Mouse (Mus musculus) cerebellum, adult 11 months (tissue): ENCODE data around the gene Nmur1.
A peak's percentile ranks its signal among the peaks of the same experiment; 100 is the strongest.

Source experiments
- DNase-seq: peaks from one replicate; pipeline ENCODE4 v3.0.0; 2022

The Nmur1 gene

DNA sequence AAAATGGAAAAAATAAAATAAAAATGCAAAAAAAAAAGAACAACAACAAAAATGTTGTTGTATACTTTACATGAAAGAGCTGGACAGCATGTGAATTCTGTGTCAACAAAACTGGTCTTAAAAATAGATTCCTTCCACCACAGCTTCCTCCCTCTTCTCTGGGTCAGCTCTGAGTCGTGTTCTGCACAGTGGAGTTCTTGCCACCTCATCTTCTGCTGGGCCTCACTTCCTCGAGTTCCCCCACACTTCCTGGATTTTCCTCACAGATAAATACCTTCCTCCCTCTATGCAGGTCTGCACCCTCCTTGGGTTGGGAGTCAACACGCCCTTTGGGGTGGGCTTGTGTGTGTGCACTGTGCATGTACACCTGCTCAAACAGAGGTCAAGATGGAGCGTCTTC is 19.7 kb downstream of the Nmur1 start:
- no peak for DNase-seq

DNA sequence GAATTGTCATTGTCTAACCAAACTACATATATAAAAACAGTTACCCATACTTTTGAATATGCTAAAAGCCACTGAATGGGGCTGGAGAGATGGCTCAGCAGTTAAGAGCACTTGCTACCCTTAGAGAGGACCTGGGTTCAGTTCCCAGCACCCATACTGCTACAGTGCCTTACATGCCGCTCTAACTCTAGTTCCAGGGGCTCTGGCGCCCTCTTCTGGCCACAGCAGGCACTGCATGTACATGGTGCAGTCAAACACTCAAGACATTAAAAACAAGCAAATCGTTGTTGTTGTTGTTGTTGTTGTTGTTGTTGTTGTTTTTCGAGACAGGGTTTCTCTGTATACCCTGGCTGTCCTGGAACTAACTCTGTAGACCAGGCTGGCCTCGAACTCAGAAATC is 21.2 kb downstream of the Nmur1 start:
- no peak for DNase-seq

DNA sequence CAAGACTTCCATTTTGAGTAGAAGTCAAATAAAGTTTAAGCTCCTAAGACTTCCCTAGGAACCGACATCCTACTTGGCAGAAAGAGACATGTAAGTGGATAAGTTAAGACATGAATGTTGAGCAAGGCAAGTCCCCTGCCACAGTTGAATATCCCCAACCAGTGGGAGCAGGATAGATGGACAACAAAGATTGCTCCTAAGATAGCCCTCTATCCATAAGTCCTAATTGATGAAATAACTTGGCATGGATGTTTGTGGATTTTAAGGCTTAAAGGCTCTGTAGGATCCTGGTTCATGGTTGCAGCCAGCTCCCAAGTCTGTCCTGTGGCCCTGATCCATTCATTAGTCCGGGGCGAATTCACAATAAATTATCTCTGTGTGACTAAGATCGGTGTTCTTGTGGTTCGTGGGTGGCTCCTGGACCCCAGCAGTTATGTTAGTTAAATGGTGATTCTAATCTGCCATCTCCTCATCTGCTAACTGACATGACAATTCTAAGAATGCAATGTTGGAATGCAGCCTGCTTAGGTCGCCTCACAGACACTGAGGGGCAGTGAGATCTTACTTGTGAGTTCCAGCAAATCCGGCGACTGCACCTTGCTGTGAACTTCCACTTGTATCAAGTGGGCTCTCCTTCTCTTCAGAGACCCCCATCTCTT is 25.8 kb downstream of the Nmur1 start:
- no peak for DNase-seq

DNA sequence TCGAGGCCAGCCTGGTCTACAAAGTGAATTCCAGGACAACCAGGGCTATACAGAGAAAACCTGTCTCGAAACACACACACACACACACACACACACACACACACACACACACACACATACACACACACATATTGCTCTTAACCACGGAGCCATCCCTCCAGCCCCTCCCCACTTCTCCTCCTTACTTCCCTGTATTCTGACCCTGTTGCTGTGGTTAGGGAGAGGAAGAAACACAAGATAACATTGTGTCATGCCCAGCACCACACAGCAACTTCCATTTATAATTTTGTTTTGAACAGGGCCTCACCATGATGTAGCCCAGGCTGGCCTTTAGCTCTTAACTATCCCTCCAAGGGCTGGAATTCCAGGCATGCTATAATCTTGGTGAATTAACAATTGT is 26.7 kb downstream of the Nmur1 start:
- DNase-seq, result no peak

DNA sequence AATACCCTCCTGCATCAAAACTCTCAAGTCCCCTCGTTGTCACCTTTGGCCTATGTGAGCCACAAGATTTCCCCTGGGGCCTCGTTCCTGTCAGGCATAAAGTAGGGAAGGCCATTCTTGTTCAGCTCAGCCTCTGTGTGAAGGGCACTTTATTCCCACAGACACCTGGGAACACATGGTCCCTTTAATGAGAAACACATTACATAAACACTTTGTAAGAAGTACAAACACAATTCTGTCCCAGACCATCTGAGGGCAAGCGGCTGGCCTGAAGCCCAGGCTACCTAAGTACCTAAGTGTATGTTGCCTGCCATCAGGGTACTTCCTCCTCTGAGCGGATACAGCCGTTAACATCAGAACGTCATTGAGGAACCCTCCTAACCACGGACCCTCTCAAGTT is 27.8 kb downstream of the Nmur1 start:
- no peak for DNase-seq

DNA sequence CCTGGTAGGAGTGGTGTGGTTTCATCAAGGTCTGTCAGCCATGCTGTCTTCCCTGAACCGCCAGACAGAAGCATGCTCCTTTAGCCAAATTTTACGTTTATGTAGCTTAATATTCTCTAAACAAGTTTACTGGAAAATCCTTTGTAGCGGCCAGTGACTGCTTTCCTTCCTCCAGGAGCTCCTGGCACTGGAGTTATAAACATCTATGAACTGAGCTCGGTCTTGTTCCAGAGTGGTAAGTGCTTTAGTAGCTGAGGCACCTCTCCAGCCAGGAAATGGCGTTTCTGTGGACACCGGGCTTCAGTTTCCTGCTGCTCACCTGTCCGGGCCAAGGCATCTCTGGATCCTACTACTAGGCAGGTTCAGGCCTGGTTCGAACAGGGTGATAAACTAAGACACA is 28.4 kb downstream of the Nmur1 start:
- no peak for DNase-seq

DNA sequence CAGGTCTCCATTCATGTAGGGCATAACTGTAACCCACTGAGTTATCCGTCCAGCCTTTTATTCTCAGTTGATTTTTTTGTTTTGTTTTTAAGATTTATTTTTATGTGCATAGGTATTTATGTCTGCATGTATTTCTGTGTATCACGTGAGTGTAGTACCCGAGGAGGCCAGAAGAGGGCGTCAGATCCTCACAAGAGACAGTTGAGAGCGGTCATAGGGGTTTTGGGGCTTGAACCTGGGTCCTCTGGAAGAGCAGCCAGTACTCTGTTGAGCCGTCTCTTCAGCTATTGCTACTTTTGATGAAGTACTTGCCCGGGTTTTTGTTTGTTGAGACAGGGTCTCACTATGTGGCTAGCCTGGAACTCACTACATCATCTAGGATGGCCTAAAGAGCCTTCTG is 30.1 kb downstream of the Nmur1 start:
- DNase-seq, result no peak

DNA sequence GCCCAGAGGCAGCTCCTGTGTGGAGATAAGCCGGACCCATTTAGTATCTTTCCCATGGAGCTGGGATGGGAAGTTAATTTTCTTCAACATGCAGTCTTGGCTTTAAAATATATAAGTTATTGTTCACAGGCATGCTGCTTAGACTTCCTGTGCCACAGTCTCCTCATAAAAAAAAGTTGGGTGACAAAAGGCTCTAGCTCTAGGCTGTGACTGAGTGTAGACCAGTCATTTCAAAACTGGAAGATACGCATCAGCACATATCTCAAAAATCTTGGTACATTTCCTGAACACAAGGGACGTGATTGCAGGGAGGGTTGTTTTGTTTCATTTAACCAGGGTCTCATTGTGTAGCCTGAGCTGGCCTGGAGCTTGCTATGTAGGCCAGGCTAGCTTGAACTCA is 31.8 kb downstream of the Nmur1 start:
- DNase-seq, result no peak

DNA sequence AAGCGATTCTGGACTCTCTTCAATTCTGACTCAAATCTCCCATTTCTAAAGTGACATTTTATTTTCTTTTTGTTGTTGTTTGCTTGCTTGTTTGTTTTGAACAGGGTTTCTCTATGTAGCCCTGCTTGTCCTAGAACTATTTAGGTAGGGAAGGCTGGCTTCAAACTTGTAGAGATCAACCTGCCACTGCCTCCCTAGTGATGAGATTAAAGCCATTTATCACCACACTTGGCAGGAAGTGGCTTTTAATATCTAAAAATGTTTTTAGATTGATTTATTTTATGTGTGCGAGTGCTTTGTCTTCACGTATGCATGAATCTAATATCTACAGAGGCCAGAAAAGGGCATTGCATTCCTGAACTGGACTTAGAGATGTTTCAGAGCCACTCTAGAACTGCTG is 32.8 kb downstream of the Nmur1 start:
- DNase-seq, result no peak

DNA sequence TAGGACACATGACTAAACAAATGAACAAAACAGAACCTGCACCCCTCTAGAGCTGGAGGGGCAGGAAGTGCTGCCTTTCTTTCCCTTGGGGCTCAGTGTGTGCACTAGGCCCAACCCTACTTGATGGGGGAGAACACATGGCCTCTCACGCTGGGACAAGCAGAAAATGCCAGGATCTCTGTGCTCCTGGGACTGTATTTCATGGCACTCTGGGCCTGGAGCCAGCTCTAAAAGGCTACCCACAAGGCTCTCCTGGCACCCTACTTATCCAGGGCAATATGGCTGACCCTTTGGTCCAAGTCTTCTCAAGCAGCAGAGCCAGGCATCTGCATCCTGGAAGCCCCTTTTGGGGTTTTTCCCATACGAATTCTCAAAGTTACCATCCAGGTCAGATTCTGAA is 34.6 kb downstream of the Nmur1 start:
- no peak for DNase-seq

DNA sequence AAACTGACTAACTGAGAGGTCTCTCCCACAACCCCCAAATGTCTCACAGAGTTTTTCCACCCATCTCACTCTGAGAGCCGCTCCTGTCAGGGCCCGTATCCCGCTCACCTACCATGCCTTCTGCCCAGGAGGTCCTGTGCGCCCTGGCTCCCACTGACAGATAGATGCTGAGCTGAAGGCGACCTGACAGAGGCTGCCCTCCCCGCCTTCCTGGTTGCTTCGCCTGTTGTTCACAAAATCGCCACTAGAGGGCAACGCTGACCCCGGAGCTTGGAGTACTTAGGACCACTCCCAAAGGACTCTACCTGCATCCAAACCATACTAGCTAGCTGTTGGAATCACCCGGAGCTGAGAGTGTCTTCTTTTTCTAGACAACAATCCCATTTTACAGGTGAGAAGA is 36.8 kb downstream of the Nmur1 start:
- DNase-seq, result peak; percentile 52

DNA sequence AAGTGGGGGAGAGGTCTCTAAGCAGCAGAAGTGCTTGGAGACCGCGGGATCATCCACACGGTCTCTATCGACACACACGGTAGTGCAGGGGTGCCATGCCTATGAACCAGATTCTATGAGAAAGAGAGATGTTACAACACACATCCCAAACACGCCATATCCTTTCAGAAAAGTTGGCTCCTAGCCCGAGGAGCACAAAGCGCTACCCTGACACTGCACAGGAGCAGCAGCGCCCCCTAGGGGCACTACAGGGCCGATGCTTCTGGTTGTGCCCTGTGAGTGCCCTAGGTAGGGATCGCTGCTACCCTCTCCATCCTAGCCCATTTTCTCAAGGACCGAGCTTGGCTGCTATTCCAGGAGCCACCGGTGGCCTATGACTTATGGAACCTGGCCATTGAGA is 45.0 kb downstream of the Nmur1 start:
- peak; percentile 28 for DNase-seq

DNA sequence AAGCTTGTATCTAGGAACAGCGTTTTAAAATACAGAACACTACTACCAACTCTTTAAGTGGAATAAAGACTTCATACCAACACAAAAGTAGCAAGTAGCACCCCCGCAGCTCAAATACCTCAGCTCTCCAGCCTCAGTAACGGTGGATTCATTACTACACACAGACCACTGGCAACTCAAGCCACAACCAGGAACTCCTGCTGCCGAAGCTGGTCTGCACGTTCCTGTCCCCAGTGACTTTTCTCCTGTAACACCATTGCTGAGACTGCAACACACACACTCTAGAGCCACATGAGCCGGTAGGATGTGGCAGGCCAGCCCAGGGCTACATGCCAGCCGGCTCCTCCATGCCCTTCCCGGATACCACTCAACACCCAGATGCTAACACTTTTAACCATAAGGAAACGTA is 46.9 kb downstream of the Nmur1 start:
- no peak for DNase-seq

DNA sequence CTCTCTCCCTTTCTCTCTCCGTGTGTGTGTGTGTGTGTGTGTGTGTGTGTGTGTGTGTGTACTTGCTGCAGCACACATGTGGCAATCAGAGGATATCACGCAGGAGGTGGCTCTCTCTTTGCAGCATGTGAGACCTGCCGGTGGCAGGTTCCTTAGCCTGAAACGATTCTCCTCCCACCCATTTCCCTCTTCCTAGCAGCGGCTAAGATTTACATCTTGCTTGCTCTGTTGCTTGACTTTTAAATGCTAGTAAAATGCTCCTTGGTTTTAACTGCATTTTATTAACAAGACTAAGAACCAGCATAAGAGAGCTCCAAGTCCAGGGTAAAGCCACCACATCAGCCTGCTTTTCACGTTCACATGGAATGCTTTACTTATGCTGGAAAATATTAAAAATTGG is 47.4 kb downstream of the Nmur1 start:
- no peak for DNase-seq

DNA sequence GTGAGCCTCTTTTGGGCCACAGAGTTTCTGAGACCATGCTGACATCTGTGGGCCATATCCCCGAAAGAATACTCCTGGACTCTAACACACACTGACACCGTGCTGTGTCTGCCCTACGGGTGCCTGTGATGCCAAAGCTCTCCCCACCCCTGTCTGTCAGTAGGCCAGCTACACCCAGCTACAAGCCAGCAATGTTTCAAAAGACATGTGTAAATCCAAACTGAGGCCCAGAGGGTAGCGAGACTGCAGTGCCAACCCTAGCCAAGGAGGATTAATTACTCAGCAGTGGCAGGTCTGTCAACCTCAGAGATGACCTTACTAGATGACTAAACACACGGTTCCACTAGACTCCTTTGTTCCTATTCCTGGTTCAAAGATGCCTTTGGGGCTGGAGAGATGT is 49.7 kb downstream of the Nmur1 start:
- DNase-seq, result no peak

DNA sequence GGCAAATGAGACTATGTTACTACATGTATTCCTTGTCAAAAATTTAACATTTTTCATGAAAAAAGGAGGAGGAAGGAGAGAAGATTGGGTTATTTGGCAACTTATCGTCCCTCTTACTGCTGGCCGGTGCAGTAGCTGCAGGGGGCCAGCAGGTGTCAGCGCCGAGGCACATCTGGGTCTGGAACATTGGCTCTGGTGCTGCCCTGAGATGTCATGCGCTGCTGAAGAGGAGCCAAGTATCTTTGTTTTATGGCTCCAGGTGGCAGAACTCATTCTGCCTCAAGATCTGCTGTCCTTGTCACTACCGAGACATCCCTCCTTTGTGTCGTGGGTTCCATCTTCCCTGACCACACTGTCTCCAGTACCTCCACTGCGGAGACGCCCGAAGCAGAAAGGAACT is 54.0 kb downstream of the Nmur1 start:
- no peak for DNase-seq

DNA sequence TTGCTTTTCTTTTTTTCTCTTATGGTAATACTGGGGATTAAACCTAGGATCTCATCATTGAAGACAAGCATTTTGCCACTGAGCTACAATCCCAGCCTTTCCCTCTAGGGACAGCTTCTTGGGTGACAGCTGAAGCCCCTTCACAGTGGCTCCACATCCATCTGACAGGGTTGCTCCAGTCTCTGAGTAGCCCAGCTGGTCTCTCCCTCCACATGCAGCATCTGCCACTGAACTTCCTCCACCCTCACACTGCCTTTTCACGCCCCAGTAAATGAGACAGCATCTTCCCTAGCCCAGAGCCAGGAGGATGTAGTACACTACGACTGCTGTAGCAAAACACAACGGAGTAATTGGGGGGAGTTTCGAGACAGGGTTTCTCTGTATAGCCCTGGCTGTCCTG is 57.9 kb downstream of the Nmur1 start:
- DNase-seq, result no peak

DNA sequence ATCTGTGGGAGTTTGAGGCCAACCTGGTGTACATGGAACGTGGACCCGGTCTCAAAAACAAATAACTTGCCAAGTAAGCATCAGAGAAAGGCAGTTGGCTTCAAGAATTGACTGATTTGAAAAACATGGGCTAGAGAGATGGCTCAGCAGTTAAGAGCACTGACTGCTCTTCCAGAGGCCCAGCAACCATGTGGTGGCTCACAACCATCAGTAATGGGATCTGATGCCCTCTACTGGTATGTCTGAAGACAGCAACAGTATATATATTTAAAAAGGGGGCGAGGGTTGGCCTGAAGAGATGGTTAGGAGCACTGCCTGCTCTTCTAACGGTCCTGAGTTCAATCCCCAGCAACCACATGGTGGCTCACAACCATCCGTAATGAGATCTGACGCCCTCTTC is 62.4 kb downstream of the Nmur1 start:
- DNase-seq, result no peak

DNA sequence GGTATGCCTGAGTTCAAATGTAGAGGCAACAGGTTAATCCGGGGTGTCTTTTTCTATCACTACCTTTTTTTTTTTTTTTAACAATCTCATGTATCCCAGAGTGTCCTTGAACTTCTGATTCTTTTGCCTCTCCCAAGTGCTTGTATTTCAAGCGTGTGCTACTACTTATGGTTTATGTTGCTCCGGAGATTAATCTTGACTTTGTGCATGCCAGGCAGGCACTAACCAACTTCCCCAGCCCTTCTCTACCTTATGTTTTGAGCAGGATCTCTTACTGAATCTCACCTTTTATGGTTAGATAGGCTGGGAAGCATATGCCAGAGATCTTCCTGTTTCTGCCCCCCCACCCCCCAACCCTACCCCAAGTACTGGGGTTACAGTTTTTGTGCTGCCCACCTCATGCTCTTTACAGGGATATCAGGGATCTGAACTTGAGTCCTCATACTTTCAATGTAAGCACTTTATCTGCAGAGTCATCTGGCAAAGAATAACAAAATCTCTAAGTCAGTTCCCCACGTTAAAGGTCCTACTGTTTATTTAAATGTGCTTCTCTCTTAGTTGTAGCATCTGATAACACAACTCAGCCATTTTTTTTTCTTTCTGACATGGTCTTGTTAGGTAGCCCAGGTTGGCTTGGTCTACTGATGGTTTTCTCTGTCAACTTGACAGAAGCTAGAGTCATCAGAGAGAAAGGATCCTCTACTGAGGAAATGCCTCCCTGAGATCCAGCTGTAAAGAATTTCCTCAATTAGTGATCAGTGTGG is 64.0 kb downstream of the Nmur1 start:
- DNase-seq, result no peak

DNA sequence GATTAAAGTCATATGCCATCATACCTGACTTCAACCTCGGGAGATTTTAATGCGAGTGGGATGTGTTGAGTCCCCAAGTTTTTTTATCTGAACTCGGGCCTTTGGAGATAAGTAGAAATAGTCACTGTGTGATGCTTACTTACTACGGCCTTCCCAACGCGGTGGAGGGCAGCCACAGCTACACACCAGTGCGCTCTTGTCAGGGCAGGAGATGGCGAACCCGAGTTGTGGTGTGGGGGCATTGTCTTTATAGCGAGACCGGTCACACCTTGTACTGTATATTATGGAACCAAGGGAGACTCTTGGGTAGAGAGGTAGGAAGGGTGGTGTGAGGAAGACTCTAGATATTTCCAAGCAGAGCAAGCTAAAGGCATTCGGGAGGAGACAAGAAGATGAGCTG is 65.6 kb downstream of the Nmur1 start:
- DNase-seq, result peak; percentile 26

DNA sequence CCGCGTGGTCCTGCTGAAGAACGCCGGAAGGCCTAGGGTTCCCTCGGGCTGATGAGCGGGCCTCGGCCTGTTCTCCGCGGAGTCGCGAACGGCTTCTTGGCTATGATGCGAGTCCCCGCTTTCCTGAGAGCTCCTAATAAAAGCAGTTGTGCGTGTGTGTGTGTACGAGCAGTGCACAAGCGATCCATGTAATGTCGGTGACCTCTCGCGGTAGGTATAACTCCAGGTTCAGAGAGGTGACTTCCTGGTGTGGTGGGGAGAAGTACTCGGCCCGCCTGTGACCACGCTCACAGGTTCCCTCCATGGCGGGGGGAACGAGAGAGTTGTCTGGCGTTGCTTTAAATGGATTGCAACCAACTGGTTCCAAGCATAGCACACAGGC is 66.2 kb downstream of the Nmur1 start:
- DNase-seq, result no peak

DNA sequence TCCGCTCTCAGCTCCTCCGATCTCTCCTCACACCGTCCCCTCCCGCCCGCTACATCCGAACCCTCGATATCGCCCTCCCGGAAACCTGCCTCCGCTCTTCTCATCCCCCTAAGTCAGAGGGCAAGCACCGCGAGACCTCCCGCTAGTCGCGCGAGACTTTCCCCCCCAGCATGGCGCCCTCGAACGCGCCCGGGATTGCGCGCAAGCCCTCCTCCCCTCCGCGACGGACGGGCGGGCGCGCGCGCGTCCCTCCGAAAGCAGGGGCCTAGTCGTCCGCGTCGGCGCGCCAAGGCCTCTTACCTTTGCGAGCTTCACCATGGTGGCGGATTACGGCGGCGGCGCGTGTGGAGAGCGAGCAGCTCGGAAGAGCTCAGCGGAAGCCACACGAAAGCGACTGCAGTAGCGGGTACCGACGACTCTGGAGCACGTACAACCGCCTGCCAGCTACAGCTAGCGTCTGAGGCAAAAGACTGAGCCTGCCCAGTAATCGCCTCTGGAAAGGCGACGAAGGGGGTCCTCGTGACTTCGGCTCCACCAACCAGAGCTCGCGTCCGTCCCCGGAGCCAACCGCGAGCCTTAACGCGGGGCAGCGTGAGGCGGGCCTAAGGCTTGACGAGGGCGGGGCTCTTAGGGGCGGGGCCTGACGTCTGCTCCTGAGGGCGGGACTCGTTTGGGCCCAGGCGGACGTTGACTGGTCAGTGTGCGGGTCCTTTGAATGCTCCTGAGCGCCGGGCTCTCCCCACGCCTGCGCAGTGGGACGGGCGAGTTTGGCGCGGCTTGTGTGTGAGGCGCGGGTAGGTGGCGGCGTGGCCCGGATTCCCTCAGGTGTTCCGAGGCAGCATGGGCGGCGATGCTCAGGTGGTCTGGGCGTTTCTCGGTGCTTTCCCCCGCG is 66.9 kb downstream of the Nmur1 start, which contains the start of gene Ncl:
Gene Ncl (minus strand): TSS at position 495 of the 892 bp plus-strand sequence.
- DNase-seq, result peak; percentile 98

DNA sequence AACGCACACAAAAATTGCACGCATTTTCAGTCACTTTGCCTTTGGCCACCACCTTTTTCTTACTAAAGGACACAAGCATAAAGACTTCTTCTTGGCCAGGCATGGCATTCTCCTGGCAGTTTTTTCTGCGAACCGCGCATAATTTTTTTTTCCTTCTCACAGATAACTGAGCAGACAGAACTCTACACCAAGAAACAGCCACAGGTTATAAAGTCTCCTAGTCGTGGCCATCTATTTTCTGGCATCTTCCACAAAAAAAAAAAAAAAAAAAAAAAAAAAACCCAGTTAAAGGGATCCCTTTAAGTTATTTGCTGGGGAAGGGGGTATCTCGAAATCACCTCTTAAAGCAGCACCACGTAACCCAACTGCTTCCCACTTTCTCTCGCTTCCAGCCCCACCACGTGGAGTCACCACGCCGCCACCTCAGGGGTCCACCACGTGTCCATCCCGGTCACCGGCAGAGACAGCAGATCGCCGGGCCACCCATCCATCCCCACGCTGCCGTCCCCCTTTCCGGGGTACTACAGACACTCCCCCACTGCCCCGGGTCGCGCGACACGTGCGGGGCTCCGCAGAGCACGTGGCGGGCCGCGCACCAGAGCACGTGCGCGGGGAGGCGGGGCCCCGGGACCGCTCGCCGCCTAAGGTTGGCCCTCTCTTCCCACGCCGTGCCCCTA is 67.7 kb downstream of the Nmur1 start:
- no peak for DNase-seq
